Mouse (Mus musculus): ENCODE measurements at regions not wholly inside any gene's neighbourhood (a gene's known extent, or its start where the extent isn't known, plus 50 kb on each side); places are given as distances from the start of the nearest gene placed in this dataset.

- DNase-seq (ENCODE audit: low spot score in 2 of 2), result no peak
Measured at GRCm38 (mm10) chr15:60762071-60762470, 91.5 kb downstream of the Fam84b start.

DNA sequence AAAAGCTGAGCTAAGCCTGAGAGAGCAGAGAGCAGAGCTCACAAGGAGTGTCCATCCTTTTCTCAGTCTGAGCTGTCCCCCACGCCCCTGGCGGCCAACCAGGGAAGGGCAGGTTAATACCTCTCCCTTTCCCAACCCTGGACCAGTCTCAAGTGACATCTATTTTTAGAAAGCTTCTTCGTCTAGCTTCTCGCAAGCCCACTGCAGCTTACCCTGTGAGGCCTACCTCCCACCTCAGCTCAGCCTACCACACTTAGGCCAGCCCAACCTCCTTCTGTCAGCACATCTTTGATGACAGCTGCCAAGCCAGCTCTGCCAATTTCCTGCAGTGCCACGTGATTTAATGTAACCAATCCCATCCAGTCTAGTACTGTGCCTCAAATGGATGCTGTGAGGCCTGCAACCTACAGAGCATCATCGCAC lies 93.6 kb downstream of the Fam84b start:
- DNase-seq (ENCODE audit: low spot score in 2 of 2), result peak; percentile 24 to 46

DNA sequence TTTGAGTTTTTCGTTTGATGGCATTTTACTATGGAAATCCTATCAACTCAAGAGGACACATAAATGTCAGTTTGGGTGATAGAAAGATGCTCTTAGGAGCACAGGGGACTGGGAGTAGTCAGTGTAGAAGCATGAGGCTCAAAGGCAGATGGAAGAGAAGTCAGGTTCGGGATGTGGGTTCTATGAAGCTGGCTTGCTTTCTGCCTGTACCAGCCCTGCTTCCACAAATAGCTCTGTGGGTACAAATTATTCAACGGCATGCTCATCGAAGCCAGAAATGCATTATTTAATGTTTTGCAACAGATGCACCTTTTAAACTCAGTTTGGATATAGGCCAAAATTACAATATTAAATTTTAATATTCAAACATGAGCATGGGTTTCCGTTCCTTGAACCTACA lies 99.3 kb downstream of the Fam84b start:
- no peak for DNase-seq (ENCODE audit: low spot score in 2 of 2)

- no peak for DNase-seq (ENCODE audit: low spot score in 2 of 2)
Measured at GRCm38 (mm10) chr15:60739598-60739997, 114.0 kb downstream of the Fam84b start.

DNA sequence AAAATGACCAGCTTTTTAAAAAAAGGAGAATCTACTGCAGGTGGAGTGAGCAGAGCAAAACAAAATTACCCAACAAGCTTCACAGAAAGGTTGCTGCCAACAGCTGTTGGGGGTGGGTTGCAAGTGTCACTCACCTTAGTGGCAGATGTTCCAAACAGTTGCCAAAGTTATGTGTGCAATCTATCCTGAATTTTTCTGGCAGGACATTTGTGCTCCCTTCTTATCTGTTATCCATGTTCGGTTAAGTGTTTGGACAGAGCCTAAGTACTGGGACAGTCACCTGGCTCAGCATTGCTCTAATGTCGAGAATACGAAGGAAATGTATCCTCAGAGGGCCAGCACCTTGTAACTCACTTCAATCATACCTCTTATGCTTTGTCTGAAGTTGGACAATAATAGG lies 115.3 kb downstream of the Fam84b start:
- no peak for DNase-seq (ENCODE audit: low spot score in 2 of 2)

DNA sequence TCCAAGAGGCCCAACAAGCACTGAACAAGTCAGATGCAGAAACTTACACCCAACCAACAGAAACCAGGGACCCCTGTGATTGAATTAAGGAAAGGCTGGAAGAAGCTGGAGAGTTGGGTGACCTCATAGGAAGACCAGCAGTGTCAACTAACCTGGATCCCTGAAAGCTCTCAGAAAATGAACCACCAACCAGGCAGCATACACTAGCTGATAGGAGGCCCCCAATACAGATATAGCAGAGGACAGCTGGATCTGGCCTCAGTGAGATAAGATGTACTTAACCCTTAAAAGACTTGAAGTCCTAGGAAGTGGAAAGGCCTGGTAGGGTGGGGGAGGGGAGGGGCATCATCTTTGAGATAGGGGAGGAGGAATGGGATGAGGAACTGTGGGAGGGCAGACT lies 121.2 kb downstream of the Fam84b start:
- DNase-seq (ENCODE audit: low spot score in 2 of 2), result no peak

GRCm38 (mm10) chr15:60728754-60729153 lies 124.8 kb downstream of the Fam84b start:
- no peak for DNase-seq (ENCODE audit: low spot score in 2 of 2)

DNA sequence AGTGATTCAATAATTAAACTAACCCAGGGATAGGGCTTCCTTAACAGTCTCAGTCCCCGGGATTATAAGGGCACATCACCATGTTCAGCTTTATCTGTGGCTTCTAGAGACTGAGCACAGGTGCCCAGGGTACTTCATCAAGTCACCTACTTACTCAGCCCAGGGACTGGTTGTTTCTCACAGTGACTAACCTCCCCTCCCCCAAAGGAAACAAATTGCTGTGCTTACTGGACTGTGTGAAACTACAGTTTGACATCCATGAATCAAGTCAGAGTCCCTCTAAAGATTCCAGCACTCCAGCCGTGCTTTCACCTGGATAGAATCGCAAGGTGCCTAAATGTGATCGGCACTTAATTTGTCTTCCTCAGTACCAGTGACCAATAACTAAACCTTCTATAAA lies 125.2 kb downstream of the Fam84b start:
- no peak for DNase-seq (ENCODE audit: low spot score in 2 of 2)

- no peak for DNase-seq (ENCODE audit: low spot score in 2 of 2)
Measured at GRCm38 (mm10) chr15:60719332-60719731, 134.2 kb downstream of the Fam84b start.

GRCm38 (mm10) chr15:60708678-60709077 lies 144.9 kb downstream of the Fam84b start:
- no peak for DNase-seq (ENCODE audit: low spot score in 2 of 2)

DNA sequence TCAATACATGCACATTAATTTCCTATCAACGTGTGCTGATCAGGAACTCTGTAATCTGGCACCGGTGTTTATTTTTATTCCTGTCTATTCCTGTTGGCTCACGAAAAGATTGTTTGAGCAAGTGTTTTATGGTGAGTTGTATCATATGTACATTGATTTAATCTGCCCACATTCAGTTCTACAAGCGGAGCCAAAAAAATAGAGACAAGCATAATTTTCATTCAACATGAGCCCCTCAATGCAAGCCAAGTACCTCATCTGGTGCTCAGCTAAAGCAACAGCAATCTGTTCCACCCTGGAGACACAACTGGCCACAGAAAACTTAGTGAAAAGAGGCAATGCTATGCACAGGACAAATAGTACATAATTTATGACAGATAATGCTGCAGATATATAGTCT lies 147.6 kb downstream of the Fam84b start:
- DNase-seq (ENCODE audit: low spot score in 2 of 2), result no peak

GRCm38 (mm10) chr15:60701273-60701672 lies 152.3 kb downstream of the Fam84b start:
- no peak for DNase-seq (ENCODE audit: low spot score in 2 of 2)

DNA sequence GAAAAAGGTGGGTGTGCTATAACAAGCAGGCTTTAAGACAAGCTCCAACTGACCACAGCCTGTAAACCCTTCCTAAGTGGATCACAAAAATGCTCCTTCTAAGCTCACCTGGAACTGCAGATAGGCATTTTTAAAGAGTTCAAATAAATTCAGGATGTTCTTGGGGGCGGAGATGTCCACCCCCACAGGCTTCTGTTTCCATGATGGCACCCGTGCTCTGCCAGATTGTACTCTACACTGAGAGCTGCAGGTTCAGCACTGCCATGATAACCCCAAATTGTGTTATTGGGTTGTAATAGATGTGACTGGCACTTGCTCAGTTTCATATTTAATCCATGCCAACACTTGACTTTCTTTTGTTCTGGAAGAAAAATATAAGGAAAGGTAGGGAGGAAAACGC lies 158.8 kb downstream of the Fam84b start:
- no peak for DNase-seq (ENCODE audit: low spot score in 2 of 2)

- DNase-seq (ENCODE audit: low spot score in 2 of 2), result peak; percentile 21 to 27
Measured at GRCm38 (mm10) chr15:60693751-60694500, 159.7 kb downstream of the Fam84b start.

GRCm38 (mm10) chr15:60692718-60693597 lies 160.6 kb downstream of the Fam84b start:
- peak in 1 of 2 experiments; percentile 16 for DNase-seq (ENCODE audit: low spot score in 2 of 2)

DNA sequence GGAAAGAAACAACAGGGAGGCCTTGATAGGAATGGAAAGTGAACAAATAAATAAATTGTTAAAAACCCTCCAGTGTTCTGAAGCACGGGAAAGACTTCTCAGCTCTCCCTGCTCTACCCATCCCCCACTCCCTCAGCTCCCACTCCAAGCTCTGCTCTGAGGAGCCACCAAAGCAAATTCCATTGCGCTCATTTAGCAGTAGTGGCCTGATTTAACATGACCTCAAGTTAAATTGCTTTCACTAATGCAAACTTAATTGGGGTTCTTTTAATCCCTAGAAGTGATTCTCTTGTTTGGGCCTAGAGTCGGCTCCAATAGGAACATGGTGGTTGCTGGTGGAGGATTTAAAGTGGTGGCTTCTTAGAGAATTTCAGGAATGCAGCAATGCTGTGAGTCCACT lies 161.4 kb downstream of the Fam84b start:
- DNase-seq (ENCODE audit: low spot score in 2 of 2), result no peak

DNA sequence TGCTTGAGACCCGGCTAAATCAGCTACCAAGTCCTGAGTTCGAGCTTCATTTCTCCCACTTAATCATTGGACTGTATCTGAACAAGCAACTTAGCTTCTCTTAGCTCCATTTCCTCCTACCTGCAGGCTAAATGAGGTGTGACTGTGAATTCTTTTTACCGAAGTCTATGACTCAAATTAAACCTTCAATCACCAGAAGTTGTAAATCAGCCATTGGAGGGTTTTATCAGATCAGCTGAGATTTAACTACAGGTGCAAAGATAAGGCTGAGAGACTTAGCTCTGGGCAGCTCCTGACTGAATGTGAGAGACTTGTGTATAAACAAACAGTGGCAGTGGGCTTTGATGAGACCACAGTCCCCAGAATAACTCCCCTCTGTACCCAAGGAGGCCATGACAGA lies 176.2 kb downstream of the Fam84b start:
- no peak for DNase-seq (ENCODE audit: low spot score in 2 of 2)

- DNase-seq (ENCODE audit: low spot score in 2 of 2), result peak; percentile 8 to 19
Measured at GRCm38 (mm10) chr15:60657572-60657971, 196.0 kb downstream of the Fam84b start.

DNA sequence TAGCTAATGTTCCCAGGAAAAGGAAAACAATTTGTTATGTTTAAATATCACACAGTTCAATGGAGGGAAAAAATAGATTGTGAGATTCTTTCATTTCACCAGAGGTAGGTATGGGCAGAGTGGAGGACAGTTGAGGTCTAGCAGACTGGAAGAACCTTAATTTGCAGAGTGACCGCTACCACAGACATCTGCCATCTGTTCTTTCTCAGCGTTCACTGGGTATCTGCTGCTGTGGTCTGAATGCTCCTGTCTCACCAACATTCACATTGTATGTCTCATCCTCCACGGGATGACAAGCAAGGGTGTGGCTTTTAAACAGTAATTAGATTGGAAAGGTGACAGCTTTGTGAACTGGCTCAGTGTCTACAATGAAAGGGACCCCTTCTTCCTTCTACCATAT lies 198.5 kb downstream of the Fam84b start:
- no peak for DNase-seq (ENCODE audit: low spot score in 2 of 2)

- no peak for DNase-seq (ENCODE audit: low spot score in 2 of 2)
Measured at GRCm38 (mm10) chr15:60649252-60649651, 204.3 kb downstream of the Fam84b start.

DNA sequence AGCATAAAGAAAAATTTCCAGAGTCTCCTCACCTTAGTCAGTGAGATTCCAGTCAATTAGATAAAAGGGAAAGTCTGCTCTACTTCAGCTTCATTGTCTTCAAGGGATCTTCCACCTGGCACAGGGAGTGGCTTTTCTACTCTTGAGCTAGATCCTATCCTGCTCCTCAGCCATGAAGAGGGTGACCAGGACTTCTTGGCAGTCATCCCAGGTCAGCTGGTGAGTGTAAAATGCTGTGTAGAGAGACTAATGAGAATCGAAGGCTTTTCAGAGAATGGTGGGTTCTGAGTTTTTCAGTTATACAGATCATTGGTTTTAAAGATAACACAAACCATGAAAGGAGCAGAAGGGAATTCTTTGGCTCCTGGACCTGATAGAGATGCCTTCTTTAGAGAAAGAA lies 211.8 kb downstream of the Fam84b start:
- DNase-seq (ENCODE audit: low spot score in 2 of 2), result no peak

GRCm38 (mm10) chr15:60633457-60633850 lies 220.1 kb downstream of the Fam84b start:
- no peak for DNase-seq (ENCODE audit: low spot score in 2 of 2)

Data from layer of hippocampus, postnatal 10 days (tissue).